Mouse (Mus musculus) MEL (cell line): ENCODE measurements at regions not wholly inside any gene's neighbourhood (a gene's known extent, or its start where the extent isn't known, plus 50 kb on each side); places are given as distances from the start of the nearest gene placed in this dataset.

Experiments
- CTCF ChIP-seq, 3 experiments: IDR thresholded peaks in 2 of 3; conservative IDR thresholded peaks in 1 of 3; 2 replicates each; pipeline ENCODE4 v1.5.1; 2011 to 2012; ENCODE audit warnings: low read length in 3 of 3, low read depth in 2 of 3, mild to moderate bottlenecking in 2 of 3, improper control_type of control experiment in 1 of 3, inconsistent platforms in 1 of 3, mixed read lengths in 1 of 3, moderate library complexity in 1 of 3; ENCODE audit not compliant: control insufficient read depth in 1 of 3, insufficient read depth in 1 of 3, poor library complexity in 1 of 3, severe bottlenecking in 1 of 3
- EP300 ChIP-seq, 2 experiments: IDR thresholded peaks; 2 replicates each; pipeline ENCODE4 v1.6.1; 2011; ENCODE audit warnings: improper control_type of control experiment in 2 of 2, low read length in 2 of 2, low read depth in 1 of 2, mild to moderate bottlenecking in 1 of 2
- GATA1 ChIP-seq: IDR thresholded peaks from 2 replicates; pipeline ENCODE4 v1.6.1; 2011; ENCODE audit warnings: low read depth, low read length, improper control_type of control experiment
- POLR2A ChIP-seq, 2 experiments: IDR thresholded peaks; 2 replicates each; pipeline ENCODE4 v1.6.1; 2011 to 2012; ENCODE audit warnings: low read length in 2 of 2, mild to moderate bottlenecking in 2 of 2, control low read depth in 1 of 2, improper control_type of control experiment in 1 of 2, low read depth in 1 of 2, moderate library complexity in 1 of 2; ENCODE audit not compliant: control insufficient read depth in 1 of 2, insufficient read depth in 1 of 2, poor library complexity in 1 of 2
- POLR2AphosphoS5 ChIP-seq: IDR thresholded peaks from 2 replicates; pipeline ENCODE4 v1.6.1; 2012; ENCODE audit warnings: low read depth, borderline replicate concordance, mild to moderate bottlenecking, inconsistent platforms, low read length, moderate library complexity, mixed read lengths
- RCOR1 ChIP-seq: IDR thresholded peaks from 2 replicates; pipeline ENCODE4 v1.6.1; 2012; ENCODE audit warnings: low read depth, mild to moderate bottlenecking, inconsistent platforms, low read length, improper control_type of control experiment
- SMC3 ChIP-seq: IDR thresholded peaks from 2 replicates; pipeline ENCODE4 v1.6.1; 2011; ENCODE audit warnings: low read depth, low read length, improper control_type of control experiment
- TBP ChIP-seq: IDR thresholded peaks from 2 replicates; pipeline ENCODE4 v1.8.0; 2011; ENCODE audit warnings: low read depth, low read length, improper control_type of control experiment

DNA sequence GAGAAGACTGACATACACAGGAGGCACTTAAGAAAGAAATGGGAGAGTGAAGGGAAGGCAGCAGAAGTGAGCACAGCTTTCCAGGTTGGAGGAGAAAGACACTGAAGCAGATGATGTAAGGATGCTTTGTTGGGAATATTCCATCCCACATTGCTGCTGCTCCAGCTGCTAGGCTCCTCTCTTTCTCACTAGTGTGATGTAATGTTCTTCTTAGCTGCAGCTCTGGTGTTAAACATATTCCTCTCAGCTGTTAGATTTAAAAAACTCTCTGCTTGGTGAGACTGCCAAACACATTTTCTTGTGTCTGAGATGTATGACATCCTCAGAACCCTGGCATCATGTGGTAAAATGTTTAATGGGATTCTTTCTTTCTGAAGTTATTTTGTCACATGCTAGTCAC is 120.1 kb downstream of the Cmpk2 start:
- TF ChIP-seq POLR2AphosphoS5 (no peak), TBP (no peak), CTCF (IDR thresholded peaks at IDR 0.05 in 2 of 3, conservative IDR thresholded peaks at IDR 0.05 in 1 of 3; ENCODE audit: control insufficient read depth in 1 of 3, insufficient read depth in 1 of 3, low read depth in 2 of 3, low read length in 3 of 3, poor library complexity in 1 of 3, severe bottlenecking in 1 of 3) (no peak), POLR2A (IDR thresholded peaks at IDR 0.05; ENCODE audit: control insufficient read depth in 1 of 2, insufficient read depth in 1 of 2, low read depth in 1 of 2, low read length in 2 of 2, poor library complexity in 1 of 2) (no peak), GATA1 (no peak), EP300 (IDR thresholded peaks at IDR 0.05; ENCODE audit: low read depth in 1 of 2, low read length in 2 of 2) (no peak), SMC3 (no peak), RCOR1 (no peak)
